Mouse (Mus musculus) heart, embryonic 15.5 days (tissue): Measurements from ENCODE around the gene Supt20. TPM values are rescaled to one million over a fixed set of nuclear protein-coding genes. Genes with fewer than 3 reads are reported as not detected.
A peak's percentile ranks its signal among the peaks of the same experiment; 100 is the strongest.

ENCODE experiments used
- ATAC-seq: fragments of 200-750 bp; cut with Nextera tagmentation; replicated peaks from 2 replicates; pipeline ENCODE4 v1.8.0; 2017; ENCODE audit warnings: low read depth, moderate TSS enrichment; ENCODE audit not compliant: insufficient number of reproducible peaks, insufficient read depth, low FRiP score
- H3K27ac ChIP-seq: fragments of 300-500 bp; sonication (generic); 2 replicates; pipeline ENCODE4 v1.5.1; 2015; ENCODE audit warnings: mild to moderate bottlenecking, inconsistent platforms
- H3K27me3 ChIP-seq: fragments of 300-500 bp; sonication (generic); 2 replicates; pipeline ENCODE4 v1.6.1; 2015; ENCODE audit warnings: inconsistent platforms
- H3K36me3 ChIP-seq: fragments of 300-500 bp; sonication (generic); 2 replicates; pipeline ENCODE4 v1.6.1; 2015; ENCODE audit warnings: mild to moderate bottlenecking, inconsistent platforms
- H3K4me1 ChIP-seq: fragments of 300-500 bp; sonication (generic); replicated peaks from 2 replicates; pipeline ENCODE4 v1.6.1; 2015; ENCODE audit warnings: inconsistent platforms
- H3K4me2 ChIP-seq: fragments of 300-500 bp; sonication (generic); 2 replicates; pipeline ENCODE4 v1.6.1; 2015; ENCODE audit warnings: inconsistent platforms, mild to moderate bottlenecking, moderate library complexity
- H3K4me3 ChIP-seq: fragments of 300-500 bp; sonication (generic); 2 replicates; pipeline ENCODE4 v1.5.1; 2015; ENCODE audit warnings: mild to moderate bottlenecking, inconsistent platforms
- H3K9ac ChIP-seq: fragments of 300-500 bp; sonication (generic); 2 replicates; pipeline ENCODE4 v1.6.1; 2015; ENCODE audit warnings: mild to moderate bottlenecking, inconsistent platforms
- H3K9me3 ChIP-seq: fragments of 300-500 bp; sonication (generic); replicated peaks from 2 replicates; pipeline ENCODE4 v1.6.1; 2016; ENCODE audit warnings: inconsistent platforms
- WGBS: fragments of 180-500 bp; shearing (Covaris S2); methylation state at CpG from one replicate; pipeline ENCODE4 v1.1.7; 2015; ENCODE audit warnings: mixed read lengths; 5-methylcytosine and 5-hydroxymethylcytosine counted together
- polyA plus RNA-seq: library from polyadenylated mRNA; unstranded; fragments of >200 nt; fragmentation: Nextera tagmentation; extraction: Ambion mirVana; gene quantifications from 2 replicates; pipeline ENCODE4 v1.2.1, GENCODE M21; 2015

Gene Supt20
- polyA plus RNA-seq, 1 experiment from 2014 or later = 58.3 TPM

DNA sequence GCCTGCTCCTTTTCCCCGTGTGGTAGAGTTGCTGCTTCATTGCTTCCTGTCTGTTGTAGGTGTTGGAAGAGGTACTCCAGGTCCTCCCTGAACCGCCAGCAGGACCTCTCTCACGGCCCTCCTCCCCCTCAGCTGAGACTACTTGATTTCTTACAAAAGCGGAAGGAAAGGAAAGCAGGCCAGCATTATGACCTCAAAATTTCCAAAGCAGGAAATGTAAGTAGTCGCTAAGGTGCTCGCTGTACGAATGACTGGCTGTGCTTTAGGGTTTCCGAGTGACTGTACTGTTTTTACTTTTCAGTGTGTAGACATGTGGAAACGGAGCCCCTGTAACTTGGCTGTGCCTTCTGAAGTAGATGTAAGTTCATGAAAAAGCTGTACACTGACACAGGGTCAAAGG lies 16.4 kb downstream of the Supt20 start:
- no peaks in the 10 kb centered on the region for H3K4me1 ChIP-seq
- H3K27ac ChIP-seq = peak overlapping the region; percentile 9; the same call in 1 of the 2 replicates
- no peak overlapping the region for H3K4me3 ChIP-seq
- H3K9ac ChIP-seq = no peak overlapping the region
- no peak for ATAC-seq
- no peaks in the 10 kb centered on the region for H3K9me3 ChIP-seq
- WGBS = 67% methylated on average over 9 of the region's 9 CpGs
- no peak overlapping the region for H3K4me2 ChIP-seq
- H3K36me3 ChIP-seq = peaks cover 84% of the 10 kb centered on the region
- H3K27me3 ChIP-seq = no peaks in the 10 kb centered on the region

DNA sequence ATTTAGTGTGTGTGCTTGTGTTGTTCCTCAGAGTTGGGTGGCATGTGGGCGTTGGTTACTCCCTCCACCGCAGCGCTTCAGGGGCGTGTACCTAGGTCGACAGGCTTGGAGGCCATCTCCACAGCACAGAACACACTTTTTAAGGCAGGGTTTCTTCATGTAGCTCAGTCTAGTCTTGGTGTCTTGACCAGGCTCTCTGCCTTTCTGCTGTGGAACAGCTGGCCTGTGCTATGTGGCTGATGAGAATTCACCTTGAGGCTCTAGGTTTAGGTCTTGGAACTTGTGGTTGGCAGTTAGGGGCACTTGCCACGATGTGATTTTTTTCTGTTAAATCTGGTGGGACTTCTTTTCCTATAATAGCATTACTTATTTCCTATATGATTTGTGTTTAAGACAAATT lies 21.6 kb downstream of the Supt20 start, which contains the start of gene Gm21958:
TSS of gene Gm21958 (minus strand) at position 101 of the 400 bp plus-strand sequence.
- Histone ChIP-seq H3K9me3 (no peaks in the 10 kb centered on the region), H3K36me3 (peaks cover 79% of the 10 kb centered on the region), H3K27ac (no peak within 1 kb of the TSS), H3K4me1 (no peaks in the 10 kb centered on the region), H3K4me2 (no peak within 1 kb of the TSS), H3K4me3 (no peak within 1 kb of the TSS), H3K9ac (no peak within 1 kb of the TSS), H3K27me3 (no peaks in the 10 kb centered on the region)
- ATAC-seq = no peak
- WGBS = 93% methylated on average over 6 of the region's 6 CpGs

DNA sequence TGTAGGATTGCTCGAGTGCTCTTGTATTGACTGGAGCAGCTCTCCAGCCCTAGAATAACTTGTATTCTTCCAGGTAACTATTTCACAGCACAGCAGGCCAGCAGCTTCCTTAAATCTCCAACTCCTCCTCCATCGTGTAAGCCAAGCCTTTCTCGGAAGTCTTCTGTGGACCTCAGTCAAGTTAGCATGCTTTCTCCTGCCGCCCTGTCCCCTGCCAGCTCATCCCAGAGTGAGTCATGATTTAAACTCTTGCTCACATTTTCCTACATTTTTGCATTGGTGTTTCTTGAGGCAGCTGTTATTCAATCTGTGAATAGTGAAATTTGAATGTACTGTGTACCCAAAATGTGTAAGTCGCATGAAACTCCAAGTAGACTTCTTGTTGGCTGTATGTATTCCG lies 22.9 kb downstream of the Supt20 start:
- no peak overlapping the region for H3K27ac ChIP-seq
- no peak overlapping the region for H3K9ac ChIP-seq
- 88% methylated on average over 6 of the region's 6 CpGs for WGBS
- H3K4me3 ChIP-seq = no peak overlapping the region
- no peak for ATAC-seq
- no peaks in the 10 kb centered on the region for H3K27me3 ChIP-seq
- H3K4me1 ChIP-seq = no peaks in the 10 kb centered on the region
- H3K4me2 ChIP-seq = no peak overlapping the region
- no peaks in the 10 kb centered on the region for H3K9me3 ChIP-seq
- H3K36me3 ChIP-seq = peaks cover 70% of the 10 kb centered on the region

DNA sequence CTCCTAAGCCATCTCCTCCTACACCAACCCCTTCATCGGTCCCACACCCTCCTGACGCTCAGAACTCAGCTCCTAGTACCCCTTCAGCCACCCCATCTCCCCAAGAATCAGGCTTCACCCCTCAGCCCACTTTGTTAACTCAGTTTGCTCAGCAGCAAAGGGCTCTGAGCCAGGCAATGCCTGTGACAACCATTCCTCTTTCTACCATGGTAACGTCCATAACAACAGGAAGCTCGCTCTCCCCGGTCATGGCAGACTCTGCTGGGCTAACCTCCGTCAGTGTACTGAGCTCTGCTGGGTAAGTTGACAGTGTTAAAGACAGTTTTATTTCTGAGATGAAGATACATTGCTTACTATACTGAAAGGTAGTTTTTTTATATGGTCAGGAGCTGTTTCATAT lies 24.7 kb downstream of the Supt20 start:
- no peaks in the 10 kb centered on the region for H3K9me3 ChIP-seq
- H3K27ac ChIP-seq = no peak overlapping the region
- no peak for ATAC-seq
- no peaks in the 10 kb centered on the region for H3K27me3 ChIP-seq
- H3K4me1 ChIP-seq = no peaks in the 10 kb centered on the region
- H3K4me3 ChIP-seq = no peak overlapping the region
- no peak overlapping the region for H3K4me2 ChIP-seq
- 87% methylated on average over 6 of the region's 6 CpGs for WGBS
- peaks cover 66% of the 10 kb centered on the region for H3K36me3 ChIP-seq
- H3K9ac ChIP-seq = no peak overlapping the region

DNA sequence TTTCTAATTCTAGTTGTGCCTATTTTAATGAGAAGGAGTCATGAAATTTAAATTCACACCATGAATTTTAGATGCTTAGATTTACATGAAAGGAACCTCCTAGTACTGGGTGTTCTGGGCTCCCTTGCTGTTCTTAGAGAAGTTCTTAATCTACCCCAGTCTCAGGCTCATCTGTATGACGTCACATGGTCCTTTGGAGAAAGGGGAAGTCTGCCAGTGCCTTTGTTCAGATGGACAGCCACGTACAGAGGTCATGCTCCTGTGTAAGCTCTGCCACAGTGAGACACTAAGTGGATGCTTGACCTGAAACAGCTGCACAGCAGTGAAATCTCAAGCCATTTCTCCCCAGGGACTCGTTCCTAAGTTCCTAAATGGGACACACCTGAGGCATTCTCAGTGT lies 26.3 kb downstream of the Supt20 start:
- no peak overlapping the region for H3K9ac ChIP-seq
- H3K27ac ChIP-seq = no peak overlapping the region
- no peaks in the 10 kb centered on the region for H3K27me3 ChIP-seq
- 71% methylated on average over 3 of the region's 3 CpGs for WGBS
- H3K4me2 ChIP-seq = no peak overlapping the region
- no peaks in the 10 kb centered on the region for H3K4me1 ChIP-seq
- no peak for ATAC-seq
- H3K4me3 ChIP-seq = no peak overlapping the region
- peaks cover 73% of the 10 kb centered on the region for H3K36me3 ChIP-seq
- no peaks in the 10 kb centered on the region for H3K9me3 ChIP-seq

DNA sequence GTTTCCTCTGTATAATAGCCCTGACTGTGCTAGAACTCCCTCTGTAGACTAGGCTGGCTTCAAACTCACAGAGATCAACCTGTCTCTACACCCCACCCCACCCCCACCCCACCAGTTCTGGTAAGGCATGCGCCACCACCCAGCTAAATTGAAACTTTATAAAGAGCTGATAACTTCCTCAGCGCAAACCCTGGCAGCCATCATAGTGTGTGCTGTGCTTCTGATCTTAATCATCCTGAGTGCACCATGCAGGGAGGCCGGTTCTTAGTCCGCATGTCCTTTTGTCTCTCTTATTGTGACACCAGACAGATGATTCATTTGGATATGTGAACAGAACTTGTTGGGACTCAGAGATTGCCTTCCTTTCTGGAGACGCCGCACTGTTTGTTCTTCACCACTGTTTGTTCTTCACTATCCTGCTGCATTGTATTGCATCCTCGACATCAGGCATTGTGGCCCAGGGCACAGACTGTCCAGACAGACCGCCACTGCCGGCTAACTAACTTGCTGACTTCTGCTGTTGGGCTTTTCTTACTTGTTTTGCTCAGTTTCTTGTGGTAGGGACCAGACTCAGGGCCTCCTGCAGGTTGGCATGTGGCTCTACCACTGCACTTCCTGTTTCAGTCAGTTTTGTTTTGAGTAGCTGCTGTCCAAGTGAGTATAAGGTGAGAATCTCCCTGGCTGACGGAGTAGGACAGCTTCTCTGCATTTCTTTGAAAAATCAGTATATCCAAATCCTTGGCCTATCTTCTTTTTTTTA lies 31.3 kb downstream of the Supt20 start:
- no peaks in the 10 kb centered on the region for H3K4me1 ChIP-seq
- ATAC-seq = no peak
- no peak overlapping the region for H3K9ac ChIP-seq
- no peak overlapping the region for H3K4me2 ChIP-seq
- H3K36me3 ChIP-seq = peaks cover 59% of the 10 kb centered on the region
- H3K27ac ChIP-seq = no peak overlapping the region
- 79% methylated on average over 10 of the region's 10 CpGs for WGBS
- no peaks in the 10 kb centered on the region for H3K27me3 ChIP-seq
- no peak overlapping the region for H3K4me3 ChIP-seq
- no peaks in the 10 kb centered on the region for H3K9me3 ChIP-seq

DNA sequence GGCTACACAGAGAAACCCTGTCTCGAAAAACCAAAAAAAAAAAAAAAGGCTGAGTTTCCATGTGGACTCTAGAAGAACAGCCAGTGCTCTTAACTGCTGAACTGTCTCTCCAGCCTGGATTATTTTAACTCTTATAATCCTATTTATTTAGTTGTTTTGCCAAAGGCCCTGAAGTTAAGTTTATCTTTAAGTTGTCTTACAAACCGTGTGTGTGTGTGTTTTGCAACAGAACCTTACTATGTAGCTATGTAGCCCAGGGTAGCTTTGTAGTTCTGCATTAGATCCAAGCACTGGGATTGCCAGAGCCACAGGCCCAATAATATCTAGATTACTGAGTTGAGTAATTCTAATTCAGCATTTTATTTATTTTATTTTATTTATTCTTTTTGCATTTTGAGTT lies 32.7 kb downstream of the Supt20 start:
- H3K27me3 ChIP-seq = no peaks in the 10 kb centered on the region
- no peaks in the 10 kb centered on the region for H3K9me3 ChIP-seq
- H3K4me3 ChIP-seq = no peak overlapping the region
- WGBS = 74% methylated on average over 2 of the region's 2 CpGs
- H3K27ac ChIP-seq = no peak overlapping the region
- H3K36me3 ChIP-seq = peaks cover 69% of the 10 kb centered on the region
- H3K4me2 ChIP-seq = no peak overlapping the region
- no peaks in the 10 kb centered on the region for H3K4me1 ChIP-seq
- no peak for ATAC-seq
- no peak overlapping the region for H3K9ac ChIP-seq

DNA sequence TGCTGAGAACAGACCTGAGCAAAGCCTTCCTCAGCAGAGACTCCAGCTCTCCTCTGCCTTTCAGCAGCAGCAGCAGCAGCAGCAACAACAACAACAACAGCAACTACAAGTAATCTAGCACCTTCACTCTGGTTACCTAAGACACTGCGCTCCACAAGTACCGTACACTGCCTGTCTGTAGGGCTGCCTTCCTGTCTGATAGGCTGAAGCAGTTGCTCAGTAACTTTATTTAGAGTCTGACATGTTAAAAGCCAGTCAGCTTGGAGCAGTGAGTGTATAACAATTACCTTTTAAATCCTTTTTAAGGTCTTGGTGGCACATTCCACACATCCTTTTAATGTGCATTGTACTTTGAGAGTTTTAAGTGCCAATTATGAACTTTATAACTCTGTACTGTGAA lies 35.0 kb downstream of the Supt20 start:
- no peak overlapping the region for H3K4me2 ChIP-seq
- WGBS = 89% methylated on average over 2 of the region's 2 CpGs
- no peak overlapping the region for H3K9ac ChIP-seq
- no peak for ATAC-seq
- no peaks in the 10 kb centered on the region for H3K27me3 ChIP-seq
- no peaks in the 10 kb centered on the region for H3K9me3 ChIP-seq
- H3K4me3 ChIP-seq = no peak overlapping the region
- H3K27ac ChIP-seq = no peak overlapping the region
- peaks cover 69% of the 10 kb centered on the region for H3K36me3 ChIP-seq
- peaks cover 2% of the 10 kb centered on the region; the same call in 1 of the 2 replicates for H3K4me1 ChIP-seq

DNA sequence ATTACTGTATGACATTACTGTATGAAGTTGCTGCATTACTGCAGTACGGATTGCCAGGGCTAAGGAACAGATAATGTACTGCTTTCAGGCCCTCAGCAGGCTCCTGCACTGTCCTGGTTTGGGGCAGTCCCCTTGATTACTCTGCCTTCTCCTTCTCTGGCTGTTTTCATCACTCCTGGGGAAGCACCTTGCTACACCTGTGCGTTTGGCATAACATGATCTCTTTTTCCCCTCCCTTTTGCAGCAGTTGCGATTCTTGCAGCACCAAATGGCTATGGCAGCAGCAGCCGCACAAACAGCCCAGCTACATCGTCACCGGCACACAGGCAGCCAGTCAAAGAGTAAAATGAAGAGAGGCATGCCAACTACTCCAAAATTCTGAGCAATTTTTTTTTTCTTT lies 35.5 kb downstream of the Supt20 start:
- H3K4me1 ChIP-seq = peaks cover 7% of the 10 kb centered on the region
- no peak overlapping the region for H3K27ac ChIP-seq
- 86% methylated on average over 6 of the region's 6 CpGs for WGBS
- H3K4me3 ChIP-seq = no peak overlapping the region
- ATAC-seq = no peak
- no peak overlapping the region for H3K9ac ChIP-seq
- no peaks in the 10 kb centered on the region for H3K9me3 ChIP-seq
- no peaks in the 10 kb centered on the region for H3K27me3 ChIP-seq
- H3K36me3 ChIP-seq = peaks cover 69% of the 10 kb centered on the region
- no peak overlapping the region for H3K4me2 ChIP-seq

DNA sequence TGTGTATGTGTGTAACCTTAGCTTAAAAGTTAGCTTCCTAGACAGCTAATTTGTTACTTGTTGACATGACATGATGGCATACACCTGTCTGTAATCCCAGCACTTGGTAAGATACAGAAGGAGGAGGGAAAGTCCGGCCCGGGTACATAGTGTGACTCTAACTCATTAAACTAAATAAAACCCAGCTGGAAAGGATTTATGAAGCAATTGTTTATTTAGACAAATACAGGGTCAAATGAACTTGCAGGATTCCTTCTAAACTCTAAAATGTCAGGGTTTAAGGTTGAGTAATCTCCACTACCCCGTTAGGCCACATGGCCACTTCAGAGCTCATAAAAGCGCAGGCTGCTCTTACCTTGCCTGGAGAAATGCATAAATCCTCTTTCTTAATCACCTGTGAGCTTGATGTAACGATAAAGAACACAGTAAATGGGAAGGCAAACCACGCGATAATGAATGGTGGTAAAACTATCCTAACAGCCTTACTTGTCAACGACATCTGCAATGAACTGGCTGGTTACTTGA lies 39.1 kb downstream of the Supt20 start:
- Histone ChIP-seq H3K27me3 (no peaks in the 10 kb centered on the region), H3K27ac (no peak overlapping the region), H3K9ac (no peak overlapping the region), H3K36me3 (peaks cover 61% of the 10 kb centered on the region), H3K4me1 (peaks cover 20% of the 10 kb centered on the region), H3K9me3 (no peaks in the 10 kb centered on the region), H3K4me2 (no peak overlapping the region), H3K4me3 (no peak overlapping the region)
- WGBS = 81% methylated on average over 8 of the region's 8 CpGs
- no peak for ATAC-seq

DNA sequence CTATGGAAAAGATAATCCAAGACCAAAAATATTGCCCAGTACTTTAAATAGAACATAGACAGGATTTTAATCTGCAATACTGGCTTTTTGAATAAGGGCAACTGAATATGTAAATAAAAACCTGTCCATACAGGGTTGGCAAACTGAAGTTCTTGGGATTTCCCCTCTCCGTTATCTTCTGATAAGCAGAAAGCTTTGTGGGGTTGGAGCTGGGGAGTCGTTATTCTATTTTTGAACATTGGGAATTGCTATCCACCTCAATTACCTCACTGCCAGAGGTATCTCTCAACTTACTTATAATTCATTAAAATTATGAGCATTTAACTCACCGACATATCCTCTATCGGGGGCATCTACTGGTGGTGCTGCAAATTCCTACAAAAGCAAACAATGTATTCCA lies 39.8 kb downstream of the Supt20 start:
- Histone ChIP-seq H3K9me3 (no peaks in the 10 kb centered on the region), H3K36me3 (peaks cover 54% of the 10 kb centered on the region), H3K9ac (no peak overlapping the region), H3K4me1 (peaks cover 20% of the 10 kb centered on the region), H3K4me3 (no peak overlapping the region), H3K27ac (no peak overlapping the region), H3K4me2 (no peak overlapping the region), H3K27me3 (no peaks in the 10 kb centered on the region)
- ATAC-seq = no peak
- WGBS = 67% methylated on average over 4 of the region's 4 CpGs
